Mouse (Mus musculus) kidney, adult 2 months (tissue): Measurements from ENCODE around the gene Zfp697.

Experiments
- CTCF ChIP-seq: fragments of 200-500 bp; conservative IDR thresholded peaks from 2 replicates; pipeline ENCODE4 v1.5.1; 2011; ENCODE audit warnings: low read depth, mild to moderate bottlenecking, control low read depth, low read length, moderate library complexity, mixed read lengths; ENCODE audit not compliant: insufficient read depth, insufficient read length
- POLR2A ChIP-seq: fragments of 200-500 bp; IDR thresholded peaks from one replicate; pipeline ENCODE4 v1.6.1; 2011; ENCODE audit warnings: low read depth, low read length, control low read depth

GRCm38 (mm10) chr3:98356026-98356365 is 26.3 kb upstream of the Zfp697 start:
- TF ChIP-seq CTCF (no peak), POLR2A (no peak)
